Mouse (Mus musculus): ENCODE measurements around the gene Cox4i2. TPM values are rescaled to one million over a fixed set of nuclear protein-coding genes. Genes with fewer than 3 reads are reported as not detected.

Gene Cox4i2
- polyA plus RNA-seq, 2 experiments, result 23.7 to 33.6 TPM

- Histone ChIP-seq H3K9me3 (ENCODE audit: control insufficient read depth, low read length) (no peaks in the 10 kb centered on the region), H3K9ac (ENCODE audit: low read depth, low read length, severe bottlenecking) (no peak overlapping the region), H3K27ac (replicated peaks; ENCODE audit: low read depth, low read length) (peak overlapping the region; percentile 62; the same call in 1 of the 2 replicates), H3K4me2 (replicated peaks; ENCODE audit: low read depth, low read length, severe bottlenecking) (no peak overlapping the region), H3K27me3 (ENCODE audit: control insufficient read depth, insufficient read depth, low read length) (no peaks in the 10 kb centered on the region), H3K4me1 (ENCODE audit: control insufficient read depth, insufficient read depth, low read length) (peaks cover 39% of the 10 kb centered on the region), H3K36me3 (ENCODE audit: control insufficient read depth, insufficient read depth, low read length) (no peaks in the 10 kb centered on the region), H3K4me3 (replicated peaks; ENCODE audit: low read length) (no peak overlapping the region)
- WGBS, result 79% methylated on average over 14 of the region's 14 CpGs
- ATAC-seq (ENCODE audit: low FRiP score, low read depth), result no peak
- DNase-seq (ENCODE audit: low spot score), result no peak
- no peak for TF ChIP-seq POLR2A (IDR thresholded peaks at IDR 0.05; ENCODE audit: borderline replicate concordance, extremely low read depth, insufficient read depth, insufficient read length)
Measured at GRCm38 (mm10) chr2:152727795-152728510, 26.0 kb upstream of the Cox4i2 start.

GRCm38 (mm10) chr2:152728594-152728993 lies 25.4 kb upstream of the Cox4i2 start:
- DNase-seq (ENCODE audit: low spot score), result no peak
- Histone ChIP-seq H3K9me3 (ENCODE audit: control insufficient read depth, low read length) (no peaks in the 10 kb centered on the region), H3K4me3 (replicated peaks; ENCODE audit: low read length) (no peak overlapping the region), H3K4me1 (ENCODE audit: control insufficient read depth, insufficient read depth, low read length) (peaks cover 42% of the 10 kb centered on the region), H3K27me3 (ENCODE audit: control insufficient read depth, insufficient read depth, low read length) (no peaks in the 10 kb centered on the region), H3K4me2 (replicated peaks; ENCODE audit: low read depth, low read length, severe bottlenecking) (no peak overlapping the region), H3K9ac (ENCODE audit: low read depth, low read length, severe bottlenecking) (no peak overlapping the region), H3K27ac (replicated peaks; ENCODE audit: low read depth, low read length) (peak overlapping the region; percentile 90; the same call in 1 of the 2 replicates), H3K36me3 (ENCODE audit: control insufficient read depth, insufficient read depth, low read length) (no peaks in the 10 kb centered on the region)
- TF ChIP-seq POLR2A (IDR thresholded peaks at IDR 0.05; ENCODE audit: borderline replicate concordance, extremely low read depth, insufficient read depth, insufficient read length), result no peak
- no peak for ATAC-seq (ENCODE audit: low FRiP score, low read depth)
- WGBS, result 81% methylated on average over 7 of the region's 7 CpGs

GRCm38 (mm10) chr2:152729013-152729635 lies 24.8 kb upstream of the Cox4i2 start:
- Histone ChIP-seq H3K9me3 (ENCODE audit: control insufficient read depth, low read length) (no peaks in the 10 kb centered on the region), H3K4me2 (replicated peaks; ENCODE audit: low read depth, low read length, severe bottlenecking) (peak overlapping the region; percentile 28), H3K27ac (replicated peaks; ENCODE audit: low read depth, low read length) (peak overlapping the region; percentile 90), H3K27me3 (ENCODE audit: control insufficient read depth, insufficient read depth, low read length) (no peaks in the 10 kb centered on the region), H3K4me3 (replicated peaks; ENCODE audit: low read length) (no peak overlapping the region), H3K9ac (ENCODE audit: low read depth, low read length, severe bottlenecking) (peak overlapping the region; percentile 21; the same call in 1 of the 2 replicates), H3K4me1 (ENCODE audit: control insufficient read depth, insufficient read depth, low read length) (peaks cover 38% of the 10 kb centered on the region), H3K36me3 (ENCODE audit: control insufficient read depth, insufficient read depth, low read length) (no peaks in the 10 kb centered on the region)
- TF ChIP-seq POLR2A (IDR thresholded peaks at IDR 0.05; ENCODE audit: borderline replicate concordance, extremely low read depth, insufficient read depth, insufficient read length), result no peak
- ATAC-seq (ENCODE audit: low FRiP score, low read depth) (no peak), DNase-seq (ENCODE audit: low spot score) (no peak)
- 21% methylated on average over 8 of the region's 8 CpGs for whole genome bisulfite sequencing

GRCm38 (mm10) chr2:152729636-152730020 lies 24.3 kb upstream of the Cox4i2 start:
- WGBS, result 6% methylated on average over 7 of the region's 7 CpGs
- Histone ChIP-seq H3K4me3 (replicated peaks; ENCODE audit: low read length) (no peak overlapping the region), H3K36me3 (ENCODE audit: control insufficient read depth, insufficient read depth, low read length) (no peaks in the 10 kb centered on the region), H3K27ac (replicated peaks; ENCODE audit: low read depth, low read length) (peak overlapping the region; percentile 90), H3K4me2 (replicated peaks; ENCODE audit: low read depth, low read length, severe bottlenecking) (peak overlapping the region; percentile 28), H3K4me1 (ENCODE audit: control insufficient read depth, insufficient read depth, low read length) (peaks cover 38% of the 10 kb centered on the region), H3K27me3 (ENCODE audit: control insufficient read depth, insufficient read depth, low read length) (no peaks in the 10 kb centered on the region), H3K9ac (ENCODE audit: low read depth, low read length, severe bottlenecking) (peak overlapping the region; percentile 21; the same call in 1 of the 2 replicates), H3K9me3 (ENCODE audit: control insufficient read depth, low read length) (no peaks in the 10 kb centered on the region)
- DNase-seq (ENCODE audit: low spot score) (peak; percentile 82), ATAC-seq (ENCODE audit: low FRiP score, low read depth) (peak; percentile 93)
- no peak for TF ChIP-seq POLR2A (IDR thresholded peaks at IDR 0.05; ENCODE audit: borderline replicate concordance, extremely low read depth, insufficient read depth, insufficient read length)

- ATAC-seq (ENCODE audit: low FRiP score, low read depth) (no peak), DNase-seq (ENCODE audit: low spot score) (no peak)
- 93% methylated on average over 2 of the region's 2 CpGs for WGBS
- Histone ChIP-seq H3K9ac (ENCODE audit: low read depth, low read length, severe bottlenecking) (no peak overlapping the region), H3K36me3 (ENCODE audit: control insufficient read depth, insufficient read depth, low read length) (peaks cover 10% of the 10 kb centered on the region; the same call in 1 of the 2 replicates), H3K9me3 (ENCODE audit: control insufficient read depth, low read length) (no peaks in the 10 kb centered on the region), H3K4me1 (ENCODE audit: control insufficient read depth, insufficient read depth, low read length) (peaks cover 34% of the 10 kb centered on the region), H3K4me3 (replicated peaks; ENCODE audit: low read length) (no peak overlapping the region), H3K4me2 (replicated peaks; ENCODE audit: low read depth, low read length, severe bottlenecking) (no peak overlapping the region), H3K27ac (replicated peaks; ENCODE audit: low read depth, low read length) (no peak overlapping the region), H3K27me3 (ENCODE audit: control insufficient read depth, insufficient read depth, low read length) (no peaks in the 10 kb centered on the region)
- TF ChIP-seq POLR2A (IDR thresholded peaks at IDR 0.05; ENCODE audit: borderline replicate concordance, extremely low read depth, insufficient read depth, insufficient read length), result no peak
Measured at GRCm38 (mm10) chr2:152733201-152733600, 20.8 kb upstream of the Cox4i2 start.
